Mouse (Mus musculus) forebrain, embryonic 10.5 days (tissue): ENCODE data around the gene Gabpb2. TPM values are rescaled to one million over a fixed set of nuclear protein-coding genes. Genes with fewer than 3 reads are reported as not detected.
"Not testable (repeated sequence)": the region's sequence is repeated elsewhere in the genome, so short reads cannot be mapped to it uniquely, and the experiment has no call there.

Source experiments
- DNase-seq: peaks from one replicate; pipeline ENCODE4 v3.0.0-alpha.2; 2017; ENCODE audit warnings: low spot score; ENCODE audit errors: extremely low spot score
- H3K27ac ChIP-seq: fragments of 300-500 bp; sonication (generic); 2 replicates; pipeline ENCODE4 v1.5.1; 2016; ENCODE audit warnings: mild to moderate bottlenecking
- H3K27me3 ChIP-seq: fragments of 300-500 bp; sonication (generic); 2 replicates; pipeline ENCODE4 v1.6.1; 2016; ENCODE audit warnings: mild to moderate bottlenecking; ENCODE audit not compliant: poor library complexity, severe bottlenecking
- H3K36me3 ChIP-seq: fragments of 300-500 bp; sonication (generic); replicated peaks from 2 replicates; pipeline ENCODE4 v1.6.1; 2016; ENCODE audit warnings: mild to moderate bottlenecking, moderate library complexity
- H3K4me1 ChIP-seq: fragments of 300-500 bp; sonication (generic); 2 replicates; pipeline ENCODE4 v1.6.1; 2016
- H3K4me3 ChIP-seq: fragments of 300-500 bp; sonication (generic); 2 replicates; pipeline ENCODE4 v1.5.1; 2016; ENCODE audit warnings: mild to moderate bottlenecking, moderate library complexity
- H3K9me3 ChIP-seq: fragments of 300-500 bp; sonication (generic); 2 replicates; pipeline ENCODE4 v1.6.1; 2016; ENCODE audit warnings: mild to moderate bottlenecking, moderate library complexity
- WGBS: fragments of 180-500 bp; shearing (Covaris S2); methylation state at CpG from one replicate; pipeline ENCODE4 v1.1.7; 2016; 5-methylcytosine and 5-hydroxymethylcytosine counted together
- polyA plus RNA-seq: library from polyadenylated mRNA; unstranded; fragments of >200 nt; fragmentation: Nextera tagmentation; extraction: Ambion mirVana; gene quantifications from 2 replicates; pipeline ENCODE4 v1.2.1, GENCODE M21; 2016

The Gabpb2 gene
- polyA plus RNA-seq, 1 experiment from 2014 or later = 13.7 TPM

DNA sequence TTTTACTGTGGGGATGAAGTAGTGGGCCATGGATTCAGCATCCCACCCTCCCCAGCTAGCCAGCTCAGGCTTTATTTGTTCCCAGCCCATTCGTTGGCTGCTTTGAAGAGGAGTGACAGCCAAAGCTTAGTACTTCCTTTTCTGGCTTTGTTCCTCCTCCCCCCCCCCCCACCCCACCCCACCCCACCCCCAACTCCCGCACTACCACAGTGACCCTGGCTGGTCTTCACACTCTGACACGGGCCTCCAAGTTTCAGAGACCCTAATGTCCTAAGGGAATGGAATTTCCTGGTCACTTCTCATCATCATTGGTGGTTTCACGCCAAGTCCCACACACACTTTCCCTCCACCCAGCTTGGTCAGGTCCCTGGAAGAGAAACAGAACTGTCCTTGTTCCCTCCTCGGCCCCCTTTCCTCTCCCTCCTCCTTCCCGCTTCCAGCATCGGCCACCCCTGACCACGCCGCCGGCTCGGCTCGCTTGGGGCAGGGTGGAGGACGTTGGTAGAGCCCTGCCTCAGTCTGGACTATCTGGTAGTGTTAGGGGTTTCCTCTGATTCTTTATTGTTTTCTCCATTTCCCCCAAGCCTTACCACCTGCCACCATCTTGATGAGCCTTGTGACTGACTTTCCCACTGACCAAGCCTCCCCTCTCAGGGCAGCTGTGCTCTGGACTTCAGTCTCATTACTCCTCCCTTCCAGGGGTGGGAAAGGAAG lies 12.2 kb upstream of the Gabpb2 start:
- peak overlapping the region; percentile 98 for H3K27ac ChIP-seq
- peak; percentile 47 for DNase-seq
- peaks cover 54% of the 10 kb centered on the region for H3K36me3 ChIP-seq
- H3K27me3 ChIP-seq = no peaks in the 10 kb centered on the region
- peaks cover 61% of the 10 kb centered on the region for H3K4me1 ChIP-seq
- no peaks in the 10 kb centered on the region for H3K9me3 ChIP-seq
- WGBS = 2% methylated on average over 13 of the region's 13 CpGs
- H3K4me3 ChIP-seq = peak overlapping the region; percentile 93

DNA sequence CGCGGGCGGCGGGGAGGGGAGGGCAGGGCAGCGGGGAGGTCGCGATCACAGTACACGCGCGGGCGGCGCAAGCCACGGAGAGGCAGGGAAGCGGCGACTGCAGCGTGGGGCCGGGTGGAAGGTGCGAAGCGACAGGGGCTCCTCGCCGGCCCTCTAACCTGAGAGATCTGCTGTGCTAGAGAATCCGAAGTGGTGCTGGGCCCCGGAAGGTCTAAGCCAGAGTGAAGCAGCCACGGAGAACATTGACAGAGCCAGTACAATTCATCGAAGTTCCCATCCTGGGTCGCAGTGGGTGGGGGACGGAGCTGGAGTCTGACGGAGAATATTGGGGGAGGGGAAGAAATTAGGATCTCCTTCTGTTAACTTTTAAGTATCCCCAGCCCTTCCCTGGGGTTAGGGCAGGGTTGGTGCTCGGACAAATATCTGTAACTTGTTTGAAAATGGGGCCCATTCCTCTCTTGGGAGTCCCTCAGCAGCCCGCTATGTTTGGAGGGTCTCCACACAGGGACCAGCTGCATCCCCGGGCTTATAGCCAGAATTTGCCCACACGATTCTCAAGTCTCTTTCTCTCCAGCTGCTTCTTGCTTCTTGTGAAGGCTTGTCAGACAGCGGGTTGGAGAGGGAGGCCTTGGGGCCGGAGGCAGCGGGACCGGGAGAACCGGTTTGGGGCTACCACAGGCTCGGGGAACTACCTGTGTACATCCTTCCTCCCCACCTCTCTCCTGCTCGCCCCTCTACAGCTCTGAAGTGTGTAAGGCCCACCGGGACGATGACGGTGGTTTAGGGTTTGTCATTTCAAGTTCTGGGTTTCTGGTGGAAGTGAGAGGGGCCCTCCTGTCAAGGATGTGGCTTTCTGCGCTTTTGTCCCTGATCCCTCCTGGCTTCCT lies 11.4 kb upstream of the Gabpb2 start:
- under 1% methylated on average over 43 of the region's 43 CpGs for WGBS
- peak overlapping the region; percentile 98 for H3K27ac ChIP-seq
- peak; percentile 46 for DNase-seq
- H3K4me3 ChIP-seq = peak overlapping the region; percentile 93
- no peaks in the 10 kb centered on the region for H3K9me3 ChIP-seq
- H3K36me3 ChIP-seq = peaks cover 54% of the 10 kb centered on the region
- peaks cover 61% of the 10 kb centered on the region for H3K4me1 ChIP-seq
- no peaks in the 10 kb centered on the region for H3K27me3 ChIP-seq

DNA sequence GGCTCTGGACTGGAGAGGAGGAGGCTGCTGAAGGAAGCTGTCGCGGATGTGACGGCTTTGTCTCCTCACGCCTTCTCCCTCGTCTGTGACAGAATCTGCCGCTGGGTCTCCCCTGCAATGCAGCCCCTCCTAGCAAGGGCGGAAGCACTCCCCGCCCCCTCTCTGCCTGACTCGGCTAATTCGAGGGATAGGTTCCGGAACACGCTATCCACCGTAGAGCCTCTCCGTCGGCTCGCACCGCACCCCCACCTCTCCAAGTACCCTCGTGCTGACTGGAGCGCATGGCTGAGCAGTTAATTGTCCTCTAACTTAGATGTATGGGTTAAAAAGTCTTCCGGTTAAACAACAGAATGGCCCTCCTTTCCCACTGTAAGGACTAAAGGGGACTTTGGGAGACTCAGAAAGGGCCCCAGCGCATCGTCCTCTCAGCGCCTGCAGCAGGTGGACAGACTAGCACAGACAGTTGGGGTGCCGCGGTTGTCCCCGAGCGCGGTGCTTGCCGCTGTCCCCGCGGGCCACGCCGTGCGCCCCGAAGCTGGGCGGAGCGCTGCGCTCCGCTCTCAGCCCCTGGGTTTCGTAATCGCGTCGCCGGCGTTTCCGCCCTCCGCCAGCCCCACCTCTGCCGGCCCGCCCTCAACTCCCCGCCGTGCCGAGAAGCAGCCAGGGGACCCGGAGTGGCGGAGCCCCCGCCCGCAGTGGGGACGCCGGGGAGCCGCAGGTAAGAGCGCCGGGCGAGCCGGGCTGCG lies 10.6 kb upstream of the Gabpb2 start, which contains the start of gene Cdc42se1:
TSS of gene Cdc42se1 (plus strand) at position 585 of the 746 bp plus-strand sequence.
- Histone ChIP-seq H3K27ac (peak within 1 kb of the TSS; percentile 98), H3K9me3 (no peaks in the 10 kb centered on the region), H3K4me1 (peaks cover 65% of the 10 kb centered on the region), H3K36me3 (peaks cover 54% of the 10 kb centered on the region), H3K4me3 (peak within 1 kb of the TSS; percentile 93), H3K27me3 (no peaks in the 10 kb centered on the region)
- under 1% methylated on average over 64 of the region's 64 CpGs for WGBS
- peak; percentile 85 for DNase-seq

DNA sequence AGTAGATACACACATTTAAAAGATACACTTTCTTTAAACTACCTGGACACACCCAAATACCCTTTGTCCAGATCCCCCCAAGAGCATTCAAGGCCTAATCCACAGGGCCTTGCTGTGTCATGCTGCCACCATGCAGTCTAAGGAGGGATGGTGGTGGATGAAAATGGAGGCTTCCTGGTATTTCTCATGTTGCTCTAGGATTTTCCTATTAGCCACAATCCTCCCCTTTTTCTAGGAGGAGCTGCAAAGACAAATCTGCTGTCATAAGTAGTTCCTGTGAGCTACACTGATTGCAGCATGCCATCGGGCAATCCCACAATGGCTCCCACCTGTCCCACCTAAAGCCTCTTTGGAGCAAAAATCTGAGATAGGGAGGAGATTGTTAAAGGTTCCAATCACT lies 9.5 kb upstream of the Gabpb2 start:
- Histone ChIP-seq H3K27ac (peak overlapping the region; percentile 98), H3K36me3 (peaks cover 54% of the 10 kb centered on the region), H3K27me3 (no peaks in the 10 kb centered on the region), H3K4me3 (peak overlapping the region; percentile 93), H3K4me1 (peaks cover 65% of the 10 kb centered on the region), H3K9me3 (no peaks in the 10 kb centered on the region)
- DNase-seq = no peak
- 38% methylated on average over 1 of the region's 1 CpGs for WGBS

DNA sequence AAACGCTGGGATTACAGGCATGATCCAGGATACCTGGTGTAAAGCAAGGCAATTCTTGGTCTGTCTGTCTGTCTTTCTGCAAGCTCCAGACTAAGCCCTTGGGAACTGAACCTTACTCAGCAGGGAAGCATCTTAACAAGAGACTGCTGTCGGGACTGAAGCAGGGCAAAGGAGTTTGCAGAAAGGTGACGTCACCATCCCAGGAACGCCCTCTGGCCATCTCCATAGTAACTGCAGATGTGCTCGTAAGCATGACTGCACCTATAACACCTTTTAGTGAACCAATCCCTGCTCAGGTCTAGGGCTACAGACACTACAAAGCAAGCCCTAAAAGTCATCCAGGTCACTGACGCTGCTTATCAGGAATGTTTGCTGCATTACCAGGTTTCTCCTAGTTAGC lies 6.6 kb upstream of the Gabpb2 start:
- Histone ChIP-seq H3K36me3 (peaks cover 69% of the 10 kb centered on the region), H3K27ac (peak overlapping the region; percentile 74), H3K4me3 (peak overlapping the region; percentile 24), H3K27me3 (no peaks in the 10 kb centered on the region), H3K4me1 (peaks cover 38% of the 10 kb centered on the region), H3K9me3 (no peaks in the 10 kb centered on the region)
- WGBS = 21% methylated on average over 6 of the region's 6 CpGs
- peak; percentile 74 for DNase-seq

DNA sequence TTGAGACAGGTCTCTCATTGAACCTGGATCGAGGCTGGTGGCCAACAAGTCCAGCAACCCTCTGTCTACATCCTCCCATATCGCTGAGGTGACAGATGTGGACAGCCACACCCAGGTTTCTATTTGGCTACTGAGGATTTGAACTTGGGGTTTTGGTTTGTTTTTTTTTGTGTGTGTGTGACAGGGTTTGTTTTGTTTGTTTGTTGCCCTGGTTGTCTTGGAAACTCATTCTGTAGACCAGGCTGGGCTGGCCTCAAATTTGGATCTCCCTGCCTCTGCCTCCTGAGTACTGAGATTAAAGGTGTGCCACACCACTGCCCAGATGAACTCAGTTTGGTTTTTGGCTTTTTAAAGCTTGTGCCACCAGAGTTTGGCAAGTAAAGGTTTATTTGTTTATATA lies 5.3 kb upstream of the Gabpb2 start:
- DNase-seq = no peak
- H3K4me3 ChIP-seq = no peak overlapping the region
- H3K4me1 ChIP-seq = peaks cover 41% of the 10 kb centered on the region
- H3K27me3 ChIP-seq = no peaks in the 10 kb centered on the region
- H3K27ac ChIP-seq = no peak overlapping the region
- 93% methylated on average over 2 of the region's 2 CpGs for WGBS
- H3K36me3 ChIP-seq = peaks cover 82% of the 10 kb centered on the region
- H3K9me3 ChIP-seq = no peaks in the 10 kb centered on the region

DNA sequence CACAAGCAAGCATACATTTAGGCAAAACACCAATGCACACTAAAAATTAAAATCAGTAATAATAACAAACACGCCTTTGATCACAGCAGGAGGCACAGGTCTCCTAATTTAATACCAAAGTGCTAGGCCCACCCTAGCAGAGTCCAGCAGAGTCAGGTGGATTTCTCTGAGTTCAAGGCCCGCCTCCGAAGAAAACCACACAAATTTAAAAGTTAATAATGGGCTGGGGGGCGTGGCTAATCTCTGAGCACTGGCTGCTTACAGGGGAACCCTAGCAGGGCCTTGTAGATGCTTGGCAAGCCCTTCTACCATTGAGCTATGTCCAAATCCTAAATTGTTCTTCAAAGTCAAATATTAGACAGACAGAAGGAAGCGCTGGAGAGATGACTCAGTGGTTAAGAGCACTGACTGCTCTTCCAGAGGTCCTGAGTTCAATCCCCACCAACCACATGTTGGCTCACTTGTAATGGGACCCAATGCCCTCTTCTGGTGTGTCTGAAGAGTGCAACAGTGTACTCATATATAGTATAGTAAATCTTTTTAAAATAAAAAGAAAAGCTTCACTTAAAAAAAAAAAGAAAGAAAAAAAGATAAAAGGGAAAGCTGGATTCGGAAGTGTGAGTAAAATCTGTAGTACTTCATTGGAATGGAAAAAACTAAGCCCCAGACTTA lies 886 bp upstream of the Gabpb2 start:
- H3K4me1 ChIP-seq = peaks cover 21% of the 10 kb centered on the region
- no peaks in the 10 kb centered on the region for H3K27me3 ChIP-seq
- WGBS = 76% methylated on average over 6 of the region's 6 CpGs
- peaks cover 81% of the 10 kb centered on the region for H3K36me3 ChIP-seq
- H3K27ac ChIP-seq = peak overlapping the region; percentile 100
- H3K9me3 ChIP-seq = no peaks in the 10 kb centered on the region
- peak overlapping the region; percentile 79 for H3K4me3 ChIP-seq
- no peak for DNase-seq

DNA sequence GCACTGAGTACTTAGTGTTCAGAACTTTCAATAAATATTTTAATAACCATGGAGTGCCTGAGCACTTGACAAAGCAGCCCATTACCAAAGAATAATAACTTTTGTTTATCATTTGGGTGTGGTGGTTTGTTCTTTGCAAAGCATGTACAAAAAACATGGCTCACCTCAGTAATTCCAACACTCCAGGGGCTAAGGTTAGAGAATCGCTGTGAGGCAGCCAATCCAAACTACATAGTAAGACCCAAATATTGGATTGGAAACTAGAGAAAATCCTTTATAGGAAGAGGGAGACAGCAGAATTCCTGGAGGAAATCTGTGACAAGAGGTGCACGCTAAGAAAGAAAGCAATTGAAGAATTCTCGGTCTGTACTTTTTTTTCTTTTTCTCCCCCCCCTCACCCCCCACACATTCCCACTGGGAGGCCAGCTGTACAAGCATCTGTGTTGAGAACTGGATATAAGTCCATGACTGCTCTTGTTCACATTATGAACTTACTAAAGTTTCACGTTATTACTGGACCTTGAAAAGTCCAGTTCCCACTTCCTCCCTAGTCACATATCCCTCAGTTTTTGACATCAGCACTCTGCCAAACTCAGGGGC lies 961 bp downstream of the Gabpb2 start:
- H3K4me1 ChIP-seq = peaks cover 21% of the 10 kb centered on the region
- H3K27me3 ChIP-seq = no peaks in the 10 kb centered on the region
- H3K9me3 ChIP-seq = no peaks in the 10 kb centered on the region
- H3K4me3 ChIP-seq = peak overlapping the region; percentile 79
- peak overlapping the region; percentile 100 for H3K27ac ChIP-seq
- H3K36me3 ChIP-seq = peaks cover 78% of the 10 kb centered on the region
- 34% methylated on average over 4 of the region's 4 CpGs for WGBS
- no peak for DNase-seq

DNA sequence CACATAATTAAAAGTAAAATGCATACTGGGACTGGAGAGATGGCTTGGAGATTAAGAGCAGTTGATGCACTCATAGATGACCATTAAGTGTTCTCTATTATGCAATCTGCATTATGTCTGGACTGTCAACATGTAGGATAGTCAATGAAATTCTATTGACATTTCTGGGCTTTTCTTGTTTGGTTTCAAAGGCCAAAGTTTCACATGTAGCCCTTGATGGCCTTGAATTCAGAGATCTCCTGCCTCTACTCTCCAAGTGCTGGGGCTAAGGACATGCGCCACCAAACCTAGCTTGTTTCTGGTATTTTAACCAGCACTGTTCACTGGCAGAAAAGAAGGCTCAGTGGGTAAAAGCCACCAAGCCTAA lies 4.1 kb downstream of the Gabpb2 start:
- no peak overlapping the region for H3K27ac ChIP-seq
- H3K4me3 ChIP-seq = no peak overlapping the region
- peaks cover 72% of the 10 kb centered on the region for H3K36me3 ChIP-seq
- 93% methylated on average over 1 of the region's 1 CpGs for WGBS
- no peak for DNase-seq
- no peaks in the 10 kb centered on the region for H3K27me3 ChIP-seq
- H3K9me3 ChIP-seq = no peaks in the 10 kb centered on the region
- H3K4me1 ChIP-seq = peaks cover 21% of the 10 kb centered on the region

DNA sequence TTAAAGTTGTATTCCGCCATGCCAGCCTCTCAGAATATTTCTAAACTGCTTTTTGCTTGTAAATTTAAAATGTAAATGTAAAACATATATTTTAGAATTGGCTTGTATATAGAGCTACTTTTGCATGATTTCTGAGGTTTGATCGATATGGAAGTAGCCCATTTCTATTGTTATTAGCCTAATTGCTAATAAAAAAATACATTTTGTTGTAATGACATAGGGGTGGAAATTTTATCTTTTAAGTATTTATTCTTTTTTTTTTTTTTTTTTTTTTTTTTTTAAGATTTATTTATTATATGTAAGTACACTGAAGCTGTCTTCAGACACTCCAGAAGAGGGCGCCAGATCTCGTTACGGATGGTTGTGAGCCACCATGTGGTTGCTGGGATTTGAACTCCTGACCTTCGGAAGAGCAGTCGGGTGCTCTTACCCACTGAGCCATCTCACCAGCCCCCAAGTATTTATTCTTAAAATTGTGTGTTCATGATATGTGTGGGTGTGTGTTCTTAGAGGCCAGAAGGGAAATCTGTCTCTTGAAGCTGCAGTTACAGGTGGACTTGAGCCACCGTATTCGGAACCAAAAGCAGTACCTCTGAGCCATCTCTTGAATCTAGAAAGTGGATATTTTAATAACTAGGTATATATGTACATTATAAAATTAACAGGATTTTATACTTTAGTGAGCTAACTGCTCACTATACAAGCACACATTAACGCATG lies 4.7 kb downstream of the Gabpb2 start:
- WGBS = 89% methylated on average over 9 of the region's 10 CpGs
- H3K27ac ChIP-seq, H3K27me3 ChIP-seq, H3K9me3 ChIP-seq, DNase-seq, H3K4me3 ChIP-seq: not testable (repeated sequence)
- Histone ChIP-seq H3K36me3 (peaks cover 72% of the 10 kb centered on the region), H3K4me1 (peaks cover 15% of the 10 kb centered on the region)

DNA sequence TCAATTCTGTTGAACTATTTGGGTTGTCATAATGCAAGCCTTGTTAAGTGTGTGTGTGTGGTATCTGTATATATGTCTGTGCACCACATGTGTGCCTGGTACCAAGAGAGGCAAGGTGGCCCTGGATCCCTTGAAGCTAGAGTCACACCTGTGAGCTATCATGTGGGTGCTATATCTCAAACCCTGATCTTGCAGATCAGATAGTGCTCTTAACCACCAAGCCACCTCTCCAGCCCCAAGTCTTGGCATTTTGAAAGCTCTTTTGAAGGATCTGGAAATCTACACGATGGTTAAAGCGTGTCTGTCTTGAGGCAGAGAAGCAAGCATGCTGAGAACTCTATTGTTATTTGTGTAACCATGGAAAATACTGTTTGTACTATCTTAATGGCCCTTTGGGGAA lies 7.1 kb downstream of the Gabpb2 start:
- no peak overlapping the region for H3K4me3 ChIP-seq
- no peaks in the 10 kb centered on the region for H3K9me3 ChIP-seq
- no peak overlapping the region for H3K27ac ChIP-seq
- peaks cover 89% of the 10 kb centered on the region for H3K36me3 ChIP-seq
- no peaks in the 10 kb centered on the region for H3K4me1 ChIP-seq
- no peaks in the 10 kb centered on the region for H3K27me3 ChIP-seq
- no peak for DNase-seq
- 85% methylated on average over 2 of the region's 2 CpGs for WGBS
